Mouse (Mus musculus): ENCODE measurements around the gene Npas2. TPM values are rescaled to one million over a fixed set of nuclear protein-coding genes. Genes with fewer than 3 reads are reported as not detected.

Npas2 gene
- polyA plus RNA-seq (2014; fragmentation: Illumina TruSeq; extraction: RNeasy Lipid Tissue Mini Kit (QIAGEN cat#74804); ENCODE audit: low read depth, low replicate concordance), result 4.6 TPM

GRCm38 (mm10) chr1:39192997-39193861 lies at the start of gene Npas2:
Gene Npas2 (plus strand): TSS chr1:39193731.

GRCm38 (mm10) chr1:39367601-39368266 lies 174.2 kb downstream of the Npas2 start, which contains the start of gene Rpl31:
Gene Rpl31 (plus strand): TSS chr1:39367842.

Other genes starting within 250 kb of the Npas2 start
- gene Pdcl3, start 208.1 kb upstream of the Npas2 start, polyA plus RNA-seq (2014; fragmentation: Illumina TruSeq; extraction: RNeasy Lipid Tissue Mini Kit (QIAGEN cat#74804); ENCODE audit: low read depth, low replicate concordance), result 63.3 TPM
- gene Rpl31, start 174.1 kb downstream of the Npas2 start, polyA plus RNA-seq (2014; fragmentation: Illumina TruSeq; extraction: RNeasy Lipid Tissue Mini Kit (QIAGEN cat#74804); ENCODE audit: low read depth, low replicate concordance), result 971 TPM